Mouse (Mus musculus) right cerebral cortex, postnatal 36 days (tissue): ENCODE measurements around the gene Gm5771.
"Not testable (repeated sequence)": the region's sequence is repeated elsewhere in the genome, so short reads cannot be mapped to it uniquely, and the experiment has no call there.

Source experiments
- DNase-seq, 2 experiments: peaks; one replicate each; pipeline ENCODE4 v3.0.0; 2022; ENCODE audit warnings: low spot score in 2 of 2, mixed read lengths in 1 of 2

Gene Gm5771

DNA sequence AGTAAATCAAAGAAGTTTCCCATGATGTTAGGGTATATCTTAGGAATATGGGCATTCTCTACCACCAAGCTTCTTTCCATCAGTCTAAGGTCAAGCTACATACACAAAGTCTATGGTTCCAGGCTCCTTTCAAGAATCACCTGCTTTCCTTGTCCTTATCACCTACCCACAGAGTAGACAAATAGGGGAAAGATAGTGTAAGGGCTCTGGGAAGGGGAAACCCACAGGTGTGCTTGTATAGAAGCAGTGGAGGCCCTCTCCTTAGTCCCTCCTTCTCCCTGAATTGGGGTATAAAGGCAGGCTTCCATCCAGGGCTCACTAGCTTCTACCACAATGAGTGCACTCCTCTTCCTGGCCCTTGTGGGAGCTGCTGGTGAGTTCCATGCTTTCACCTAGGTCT lies at the start of gene Gm5771:
Gene Gm5771 (plus strand): TSS at position 301 of the 400 bp plus-strand sequence.
- DNase-seq, result not testable (repeated sequence)

DNA sequence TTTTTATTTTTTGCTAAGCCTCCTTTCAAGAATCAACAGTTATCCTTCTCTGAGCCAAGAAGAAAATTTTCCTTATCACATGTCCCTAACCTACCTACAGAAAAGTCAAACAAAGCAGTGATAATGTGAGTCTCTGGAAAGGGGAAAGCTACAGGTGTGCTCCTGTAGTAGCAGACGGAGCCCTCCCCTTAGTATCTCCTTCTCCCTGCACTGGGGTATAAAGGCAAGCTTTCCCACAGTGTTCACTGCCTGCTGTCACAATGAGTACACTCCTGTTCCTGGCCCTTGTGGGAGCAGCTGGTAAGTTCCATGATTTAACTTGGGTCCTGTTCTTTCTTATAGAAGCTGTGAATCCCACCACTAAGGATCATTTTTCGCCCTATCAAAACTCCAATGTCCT lies 38.2 kb upstream of the Gm5771 start, which contains the start of gene Try10:
Gene Try10 (plus strand): TSS at position 174 of the 400 bp plus-strand sequence.
- no peak for DNase-seq

DNA sequence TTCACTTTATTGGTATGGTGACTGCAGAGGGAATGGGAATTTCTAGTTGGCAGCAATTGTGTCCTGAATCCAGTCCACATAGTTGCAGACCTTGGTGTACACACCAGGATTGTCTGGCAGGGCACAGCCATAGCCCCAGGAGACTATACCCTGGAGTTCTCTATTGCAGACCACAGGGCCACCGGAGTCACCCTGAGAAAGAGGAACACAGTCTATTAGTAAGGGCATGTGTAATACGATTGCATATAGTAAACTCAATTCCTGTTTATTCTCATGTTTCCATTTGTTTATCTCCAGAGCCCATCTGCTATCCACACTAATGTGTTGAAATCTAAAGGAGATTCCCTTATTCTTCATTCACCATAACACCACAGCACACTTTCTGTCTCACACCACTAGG lies 18.4 kb upstream of the Gm5771 start:
- DNase-seq, result not testable (repeated sequence)

DNA sequence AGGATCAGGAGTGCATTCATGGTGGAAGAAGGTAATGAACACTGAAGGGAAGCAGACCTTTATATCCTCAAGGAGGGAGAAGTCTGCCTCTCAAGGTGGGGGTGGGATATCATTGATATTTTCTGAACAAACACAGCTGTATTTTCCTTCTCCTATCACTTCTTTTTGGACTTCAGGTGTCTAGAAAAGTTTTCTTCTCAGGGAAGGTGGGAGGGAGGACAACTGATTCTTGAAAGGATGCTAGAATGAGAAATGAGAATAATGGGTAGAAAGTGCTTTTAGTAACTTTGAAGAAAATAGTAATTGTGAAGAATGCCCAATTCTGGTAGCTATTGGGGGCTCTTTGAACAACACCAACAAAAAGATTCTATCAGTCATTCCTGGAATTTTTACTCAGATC lies 14.6 kb upstream of the Gm5771 start, which contains the start of gene Prss3:
Gene Prss3 (minus strand): TSS at position 101 of the 400 bp plus-strand sequence.
- DNase-seq, result not testable (repeated sequence)

DNA sequence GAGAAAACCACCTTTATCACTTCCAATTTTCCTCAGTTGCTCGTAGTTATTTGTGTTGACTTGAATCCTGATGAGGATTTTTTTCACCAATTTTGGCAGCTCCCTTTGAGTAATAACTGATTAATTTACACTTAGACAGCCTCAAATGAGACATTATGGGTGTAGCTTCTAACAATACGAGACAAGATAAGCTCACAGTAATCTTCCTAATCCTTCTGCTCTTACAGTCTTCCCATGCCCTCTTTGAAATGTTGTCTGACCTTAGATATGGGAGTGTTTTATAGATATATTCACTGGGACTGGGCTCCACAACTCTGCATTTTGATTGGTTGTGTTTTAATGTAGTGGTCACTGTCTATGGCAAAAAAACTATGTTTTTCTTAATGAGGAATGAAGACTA lies 5.4 kb upstream of the Gm5771 start:
- no peak for DNase-seq

DNA sequence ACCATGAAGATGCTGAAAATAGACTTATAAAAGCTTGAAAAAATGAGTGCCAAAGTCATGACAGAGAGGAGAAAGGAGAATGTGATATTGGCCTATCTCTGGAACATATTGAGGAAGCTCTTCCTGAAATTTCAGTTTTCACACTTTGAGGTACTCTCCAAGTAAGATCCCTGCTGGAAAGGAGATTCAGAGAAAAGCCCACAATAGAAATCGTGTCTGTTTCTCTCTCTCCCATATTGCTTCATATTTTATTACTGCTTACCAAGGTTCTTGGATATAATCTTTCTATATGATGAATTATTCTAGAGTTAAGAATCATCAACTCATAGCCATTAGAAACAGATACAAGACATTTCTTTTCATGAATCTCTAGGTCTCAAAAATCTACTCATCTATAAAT lies 516 bp upstream of the Gm5771 start:
- DNase-seq, result not testable (repeated sequence)

DNA sequence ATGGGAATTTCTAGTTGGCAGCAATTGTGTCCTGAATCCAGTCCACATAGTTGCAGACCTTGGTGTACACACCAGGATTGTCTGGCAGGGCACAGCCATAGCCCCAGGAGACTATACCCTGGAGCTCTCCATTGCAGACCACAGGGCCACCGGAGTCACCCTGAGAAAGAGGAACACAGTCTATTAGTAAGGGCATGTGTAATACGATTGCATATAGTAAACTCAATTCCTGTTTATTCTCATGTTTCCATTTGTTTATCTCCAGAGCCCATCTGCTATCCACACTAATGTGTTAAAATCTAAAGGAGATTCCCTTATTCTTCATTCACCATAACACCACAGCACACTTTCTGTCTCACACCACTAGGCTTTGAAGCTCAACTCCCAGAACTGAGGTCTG lies 50.1 kb downstream of the Gm5771 start:
- DNase-seq, result not testable (repeated sequence)

DNA sequence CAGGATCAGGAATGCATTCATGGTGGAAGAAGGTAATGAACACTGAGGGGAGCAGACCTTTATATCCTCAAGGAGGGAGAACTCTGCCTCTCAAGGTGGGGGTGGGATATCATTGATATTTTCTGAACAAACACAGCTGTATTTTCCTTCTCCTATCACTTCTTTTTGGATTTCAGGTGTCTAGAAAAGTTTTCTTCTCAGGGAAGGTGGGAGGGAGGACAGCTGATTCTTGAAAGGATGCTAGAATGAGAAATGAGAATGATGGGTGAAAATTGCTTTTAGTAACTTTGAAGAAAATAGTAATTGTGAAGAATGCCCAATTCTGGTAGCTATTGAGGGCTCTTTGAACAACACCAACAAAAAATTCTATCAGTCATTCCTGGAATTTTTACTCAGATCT lies 53.9 kb downstream of the Gm5771 start, which contains the start of gene Gm10334:
Gene Gm10334 (minus strand): TSS at position 101 of the 400 bp plus-strand sequence.
- not testable (repeated sequence) for DNase-seq
